Mouse (Mus musculus): ENCODE results near the gene Mamdc2. TPM values are rescaled to one million over a fixed set of nuclear protein-coding genes. Genes with fewer than 3 reads are reported as not detected.
A peak's percentile ranks its signal among the peaks of the same experiment; 100 is the strongest.
"Not testable (repeated sequence)": the region's sequence is repeated elsewhere in the genome, so short reads cannot be mapped to it uniquely, and the experiment has no call there.

Gene Mamdc2
- total and polyA plus RNA-seq, 2 experiments from 2014 or later = 3.2 to 4.0 TPM

- no peaks in the 10 kb centered on the region for H3K36me3 ChIP-seq (ENCODE audit: insufficient read depth, low read length)
- H3K27ac ChIP-seq = no peak overlapping the region
- no peak for TF ChIP-seq CTCF (IDR thresholded peaks at IDR 0.05; ENCODE audit: low read depth)
- no peak for DNase-seq (ENCODE audit: low spot score)
- H3K9ac ChIP-seq (replicated peaks; ENCODE audit: low read length) = no peak overlapping the region
- H3K9me3 ChIP-seq (ENCODE audit: low read length) = no peaks in the 10 kb centered on the region
- no peak for ATAC-seq
- no peak overlapping the region for H3K4me3 ChIP-seq (ENCODE audit: low read length)
- WGBS = 93% methylated on average over 1 of the region's 1 CpGs
- no peaks in the 10 kb centered on the region for H3K27me3 ChIP-seq (ENCODE audit: insufficient read depth, low read length)
- no peaks in the 10 kb centered on the region for H3K4me1 ChIP-seq (ENCODE audit: insufficient read depth, low read length)
- H3K4me2 ChIP-seq (ENCODE audit: low read depth, low read length) = no peak overlapping the region
Observed at GRCm38 (mm10) chr19:23487421-23487820, 39.2 kb upstream of the Mamdc2 start.

GRCm38 (mm10) chr19:23486631-23487270 lies 38.5 kb upstream of the Mamdc2 start:
- no peak for ATAC-seq
- Histone ChIP-seq H3K4me2 (ENCODE audit: low read depth, low read length) (no peak overlapping the region), H3K27ac (no peak overlapping the region), H3K9me3 (ENCODE audit: low read length) (no peaks in the 10 kb centered on the region), H3K27me3 (ENCODE audit: insufficient read depth, low read length) (no peaks in the 10 kb centered on the region), H3K4me1 (ENCODE audit: insufficient read depth, low read length) (no peaks in the 10 kb centered on the region), H3K36me3 (ENCODE audit: insufficient read depth, low read length) (no peaks in the 10 kb centered on the region), H3K9ac (replicated peaks; ENCODE audit: low read length) (no peak overlapping the region), H3K4me3 (ENCODE audit: low read length) (no peak overlapping the region)
- TF ChIP-seq CTCF (IDR thresholded peaks at IDR 0.05; ENCODE audit: low read depth) = no peak
- 81% methylated on average over 6 of the region's 6 CpGs for WGBS
- no peak for DNase-seq (ENCODE audit: low spot score)

- WGBS = 81% methylated on average over 7 of the region's 7 CpGs
- Histone ChIP-seq H3K27ac (no peak overlapping the region), H3K36me3 (ENCODE audit: insufficient read depth, low read length) (no peaks in the 10 kb centered on the region), H3K4me1 (ENCODE audit: insufficient read depth, low read length) (no peaks in the 10 kb centered on the region), H3K4me2 (ENCODE audit: low read depth, low read length) (no peak overlapping the region), H3K9me3 (ENCODE audit: low read length) (no peaks in the 10 kb centered on the region), H3K9ac (replicated peaks; ENCODE audit: low read length) (no peak overlapping the region), H3K27me3 (ENCODE audit: insufficient read depth, low read length) (no peaks in the 10 kb centered on the region), H3K4me3 (ENCODE audit: low read length) (no peak overlapping the region)
- ATAC-seq = no peak
- TF ChIP-seq CTCF (IDR thresholded peaks at IDR 0.05; ENCODE audit: low read depth) = no peak
- DNase-seq (ENCODE audit: low spot score) = no peak
Observed at GRCm38 (mm10) chr19:23485940-23486600, 37.8 kb upstream of the Mamdc2 start.

GRCm38 (mm10) chr19:23482571-23482970 lies 34.3 kb upstream of the Mamdc2 start:
- DNase-seq (ENCODE audit: low spot score); H3K27ac ChIP-seq; H3K4me2 ChIP-seq (ENCODE audit: low read depth, low read length); H3K9ac ChIP-seq (replicated peaks; ENCODE audit: low read length); H3K27me3 ChIP-seq (ENCODE audit: insufficient read depth, low read length); H3K9me3 ChIP-seq (ENCODE audit: low read length); H3K4me1 ChIP-seq (ENCODE audit: insufficient read depth, low read length); H3K4me3 ChIP-seq (ENCODE audit: low read length); ATAC-seq; H3K36me3 ChIP-seq (ENCODE audit: insufficient read depth, low read length): not testable (repeated sequence)
- 95% methylated on average over 2 of the region's 2 CpGs for WGBS

- H3K27ac ChIP-seq = no peak overlapping the region
Observed at GRCm38 (mm10) chr19:23479597-23479967, 31.3 kb upstream of the Mamdc2 start.

GRCm38 (mm10) chr19:23478895-23479596 lies 30.8 kb upstream of the Mamdc2 start:
- WGBS = 18% methylated on average over 10 of the region's 10 CpGs
- peak; percentile 65 for TF ChIP-seq CTCF (IDR thresholded peaks at IDR 0.05; ENCODE audit: low read depth)

More at GRCm38 (mm10) chr19:23479597-23479967, 31.3 kb upstream of the Mamdc2 start:
- Histone ChIP-seq H3K9ac (replicated peaks; ENCODE audit: low read length) (no peak overlapping the region), H3K4me1 (ENCODE audit: insufficient read depth, low read length) (no peaks in the 10 kb centered on the region), H3K4me2 (ENCODE audit: low read depth, low read length) (no peak overlapping the region), H3K27me3 (ENCODE audit: insufficient read depth, low read length) (no peaks in the 10 kb centered on the region), H3K4me3 (ENCODE audit: low read length) (no peak overlapping the region), H3K36me3 (ENCODE audit: insufficient read depth, low read length) (no peaks in the 10 kb centered on the region), H3K9me3 (ENCODE audit: low read length) (no peaks in the 10 kb centered on the region)
- no peak for DNase-seq (ENCODE audit: low spot score)
- ATAC-seq = no peak
- no peak for TF ChIP-seq CTCF (IDR thresholded peaks at IDR 0.05; ENCODE audit: low read depth)

GRCm38 (mm10) chr19:23477826-23478225 lies 29.6 kb upstream of the Mamdc2 start:
- Histone ChIP-seq H3K4me1 (ENCODE audit: insufficient read depth, low read length) (no peaks in the 10 kb centered on the region), H3K27me3 (ENCODE audit: insufficient read depth, low read length) (no peaks in the 10 kb centered on the region), H3K4me3 (ENCODE audit: low read length) (no peak overlapping the region), H3K9me3 (ENCODE audit: low read length) (no peaks in the 10 kb centered on the region), H3K36me3 (ENCODE audit: insufficient read depth, low read length) (no peaks in the 10 kb centered on the region), H3K27ac (no peak overlapping the region), H3K9ac (replicated peaks; ENCODE audit: low read length) (no peak overlapping the region), H3K4me2 (ENCODE audit: low read depth, low read length) (no peak overlapping the region)
- DNase-seq (ENCODE audit: low spot score) = no peak
- ATAC-seq = no peak
- WGBS = 77% methylated on average over 6 of the region's 6 CpGs
- TF ChIP-seq CTCF (IDR thresholded peaks at IDR 0.05; ENCODE audit: low read depth) = no peak

More at GRCm38 (mm10) chr19:23478895-23479596, 30.8 kb upstream of the Mamdc2 start:
- Histone ChIP-seq H3K36me3 (ENCODE audit: insufficient read depth, low read length) (no peaks in the 10 kb centered on the region), H3K27me3 (ENCODE audit: insufficient read depth, low read length) (no peaks in the 10 kb centered on the region), H3K4me2 (ENCODE audit: low read depth, low read length) (no peak overlapping the region), H3K9me3 (ENCODE audit: low read length) (no peaks in the 10 kb centered on the region), H3K9ac (replicated peaks; ENCODE audit: low read length) (no peak overlapping the region), H3K4me3 (ENCODE audit: low read length) (no peak overlapping the region), H3K27ac (no peak overlapping the region), H3K4me1 (ENCODE audit: insufficient read depth, low read length) (no peaks in the 10 kb centered on the region)
- peak; percentile 55 for DNase-seq (ENCODE audit: low spot score)
- ATAC-seq = no peak

Measured in hindbrain, postnatal 0 days (tissue).